Mouse (Mus musculus) CH12.LX (cell line): Measurements from ENCODE around the gene Ssr3. TPM values are rescaled to one million over a fixed set of nuclear protein-coding genes. Genes with fewer than 3 reads are reported as not detected.

ENCODE experiments used
- DNase-seq: peaks from one replicate; pipeline ENCODE4 v3.0.0-alpha.2; 2013; ENCODE audit errors: extremely low read depth
- H3K27ac ChIP-seq: 2 replicates; pipeline ENCODE4 v1.5.1; 2012; ENCODE audit warnings: low read depth, mild to moderate bottlenecking, control low read depth, moderate library complexity; ENCODE audit not compliant: insufficient read depth
- H3K27me3 ChIP-seq: replicated peaks from 2 replicates; pipeline ENCODE3; 2012; ENCODE audit warnings: inconsistent platforms
- H3K36me3 ChIP-seq, 2 experiments: replicated peaks in 1 of 2; 2 replicates each; pipeline versions ENCODE3 to v1.6.1; 2012; ENCODE audit warnings: inconsistent platforms in 1 of 2, low read length in 1 of 2, mild to moderate bottlenecking in 1 of 2, mixed read lengths in 1 of 2, moderate library complexity in 1 of 2; ENCODE audit not compliant: control insufficient read depth in 1 of 2, insufficient read depth in 1 of 2
- H3K4me1 ChIP-seq, 2 experiments: 2 replicates each; pipeline ENCODE4 v1.6.1; 2012; ENCODE audit warnings: inconsistent platforms in 1 of 2, moderate library complexity in 1 of 2; ENCODE audit not compliant: insufficient read depth in 2 of 2, control insufficient read depth in 1 of 2
- H3K4me2 ChIP-seq: 2 replicates; pipeline ENCODE4 v1.6.1; 2012; ENCODE audit warnings: low read depth, mild to moderate bottlenecking, control low read depth; ENCODE audit not compliant: poor library complexity, insufficient read depth, severe bottlenecking
- H3K4me3 ChIP-seq, 3 experiments: fragments of 150-350 bp in 1 of 3; sonication (generic) in 1 of 3; replicated peaks in 1 of 3; 2 replicates each; pipeline versions ENCODE3 to v1.5.1; 2011 to 2012; ENCODE audit warnings: low read depth in 2 of 3, low read length in 2 of 3, mild to moderate bottlenecking in 2 of 3, moderate library complexity in 2 of 3, control low read depth in 1 of 3, improper control_type of control experiment in 1 of 3, inconsistent platforms in 1 of 3, mixed read lengths in 1 of 3; ENCODE audit not compliant: poor library complexity in 1 of 3
- H3K79me2 ChIP-seq: replicated peaks from 2 replicates; pipeline ENCODE4 v1.6.1; 2012; ENCODE audit warnings: mild to moderate bottlenecking, moderate library complexity; ENCODE audit not compliant: control insufficient read depth, poor library complexity, insufficient read depth, severe bottlenecking; ENCODE audit errors: extremely low read depth
- H3K9ac ChIP-seq: 2 replicates; pipeline ENCODE4 v1.6.1; 2012; ENCODE audit warnings: low read depth, mild to moderate bottlenecking, control low read depth, moderate library complexity; ENCODE audit not compliant: insufficient read depth
- H3K9me3 ChIP-seq: replicated peaks from 2 replicates; pipeline ENCODE3; 2012; ENCODE audit warnings: low read length, inconsistent platforms, mixed read lengths
- CHD1 ChIP-seq: IDR thresholded peaks from 2 replicates; pipeline ENCODE4 v1.6.1; 2012; ENCODE audit warnings: low read depth, low read length, improper control_type of control experiment, inconsistent platforms
- CHD2 ChIP-seq: IDR thresholded peaks from 2 replicates; pipeline ENCODE4 v1.6.1; 2011; ENCODE audit warnings: low read length, improper control_type of control experiment
- HCFC1 ChIP-seq: IDR thresholded peaks from 2 replicates; pipeline ENCODE4 v1.6.1; 2012; ENCODE audit warnings: low read depth, mild to moderate bottlenecking, inconsistent platforms, low read length, improper control_type of control experiment
- IRF4 ChIP-seq: IDR thresholded peaks from 2 replicates; pipeline ENCODE4 v1.6.1; 2014; ENCODE audit warnings: low read depth, mild to moderate bottlenecking, inconsistent platforms, low read length, improper control_type of control experiment
- JUN ChIP-seq: IDR thresholded peaks from 2 replicates; pipeline ENCODE4 v1.6.1; 2011; ENCODE audit warnings: low read depth, mild to moderate bottlenecking, low read length, improper control_type of control experiment, moderate library complexity; ENCODE audit not compliant: insufficient read depth
- JUND ChIP-seq: conservative IDR thresholded peaks from 2 replicates; pipeline ENCODE4 v1.6.1; 2011; ENCODE audit warnings: low read depth, low read length, improper control_type of control experiment
- MAZ ChIP-seq: IDR thresholded peaks from 2 replicates; pipeline ENCODE4 v1.6.1; 2012; ENCODE audit warnings: low read depth, mild to moderate bottlenecking, inconsistent platforms, low read length, improper control_type of control experiment, moderate library complexity
- MEF2A ChIP-seq: IDR thresholded peaks from 2 replicates; pipeline ENCODE4 v1.6.1; 2014; ENCODE audit warnings: low read depth, mild to moderate bottlenecking, inconsistent platforms, low read length, improper control_type of control experiment, borderline replicate concordance
- NELFE ChIP-seq: IDR thresholded peaks from 2 replicates; pipeline ENCODE4 v1.6.1; 2011; ENCODE audit warnings: low read depth, low read length, improper control_type of control experiment
- NRF1 ChIP-seq: IDR thresholded peaks from 2 replicates; pipeline ENCODE4 v1.6.1; 2014; ENCODE audit warnings: low read depth, mild to moderate bottlenecking, inconsistent platforms, low read length, improper control_type of control experiment, moderate library complexity
- PAX5 ChIP-seq: IDR thresholded peaks from 2 replicates; pipeline ENCODE4 v1.6.1; 2012; ENCODE audit warnings: low read length, inconsistent platforms, mixed read lengths
- POLR2AphosphoS2 ChIP-seq: IDR thresholded peaks from 2 replicates; pipeline ENCODE4 v1.6.1; 2011; ENCODE audit warnings: low read depth, low read length, improper control_type of control experiment
- RAD21 ChIP-seq: IDR thresholded peaks from 2 replicates; pipeline ENCODE4 v1.6.1; 2011; ENCODE audit warnings: low read depth, mild to moderate bottlenecking, low read length, improper control_type of control experiment, moderate library complexity
- SIN3A ChIP-seq: IDR thresholded peaks from 2 replicates; pipeline ENCODE4 v1.6.1; 2012; ENCODE audit warnings: low read length, improper control_type of control experiment, inconsistent platforms
- SMC3 ChIP-seq: IDR thresholded peaks from 2 replicates; pipeline ENCODE4 v1.6.1; 2011; ENCODE audit warnings: low read depth, low read length, improper control_type of control experiment
- TCF12 ChIP-seq: IDR thresholded peaks from 2 replicates; pipeline ENCODE4 v1.6.1; 2014; ENCODE audit warnings: low read depth, mild to moderate bottlenecking, inconsistent platforms, low read length, improper control_type of control experiment
- UBTF ChIP-seq: IDR thresholded peaks from 2 replicates; pipeline ENCODE4 v1.6.1; 2012; ENCODE audit warnings: low read depth, mild to moderate bottlenecking, inconsistent platforms, low read length, improper control_type of control experiment, moderate library complexity
- USF2 ChIP-seq: conservative IDR thresholded peaks from 2 replicates; pipeline ENCODE4 v1.6.1; 2011; ENCODE audit warnings: low read depth, low read length, improper control_type of control experiment
- ZC3H11A ChIP-seq: IDR thresholded peaks from 2 replicates; pipeline ENCODE4 v1.6.1; 2012; ENCODE audit warnings: low read depth, mild to moderate bottlenecking, inconsistent platforms, low read length, improper control_type of control experiment
- ZKSCAN1 ChIP-seq: IDR thresholded peaks from 2 replicates; pipeline ENCODE4 v1.6.1; 2012; ENCODE audit warnings: low read depth, inconsistent platforms, low read length, improper control_type of control experiment, borderline replicate concordance
- ZMIZ1 ChIP-seq: IDR thresholded peaks from 2 replicates; pipeline ENCODE4 v1.6.1; 2012; ENCODE audit warnings: low read depth, mild to moderate bottlenecking, inconsistent platforms, low read length, improper control_type of control experiment
- ZNF384 ChIP-seq: IDR thresholded peaks from 2 replicates; pipeline ENCODE4 v1.6.1; 2012; ENCODE audit warnings: low read depth, low read length, improper control_type of control experiment, inconsistent platforms
- dilution Hi-C: fragments of 300-500 bp; cut with MboI; formaldehyde crosslinking; loops from 2 replicates; pipeline ENCODE4 v1.14.3; 2020; ENCODE audit warnings: low sequenced_read_pairs; ENCODE audit not compliant: extremely low pct_unique_long_range_greater_than_20kb, extremely low pct_ligation_motif_present
- in situ Hi-C: fragments of 300-500 bp; cut with MboI; formaldehyde crosslinking; loops from 3 replicates; pipeline ENCODE4 v1.14.3; 2019; ENCODE audit warnings: low sequenced_read_pairs, low pct_ligation_motif_present, low pct_unique_long_range_greater_than_20kb, mixed read lengths
- polyA plus RNA-seq: library from polyadenylated mRNA; unstranded; fragments of >175 nt; gene quantifications from 2 replicates; pipeline ENCODE4 v1.2.1, GENCODE M21; 2012; ENCODE audit warnings: low read depth; ENCODE audit not compliant: insufficient read length
- total RNA-seq, 2 experiments: library from RNA; depleted of rRNA; stranded (reverse); fragments of 300-350 nt in 1 of 2; fragments of >200 nt in 1 of 2; gene quantifications; 2 replicates each; pipeline ENCODE4 v1.2.3; 2012 to 2014

Ssr3 gene
- total and polyA plus RNA-seq, 3 experiments = 118 to 222 (median 165) TPM

- Histone ChIP-seq H3K79me2 (no peaks in the 10 kb centered on the region), H3K9ac (no peak overlapping the region), H3K4me1 (no peaks in the 10 kb centered on the region), H3K4me3 (no peak overlapping the region), H3K9me3 (no peaks in the 10 kb centered on the region), H3K4me2 (no peak overlapping the region), H3K36me3 (peaks cover 37 to 67% of the 10 kb centered on the region in 2 experiments), H3K27ac (no peak overlapping the region), H3K27me3 (no peaks in the 10 kb centered on the region)
- no peak for DNase-seq
- TF ChIP-seq RAD21 (no peak), UBTF (no peak), JUND (no peak), HCFC1 (no peak), NELFE (no peak), MEF2A (no peak), TCF12 (no peak), ZMIZ1 (no peak)
- dilution Hi-C loops (no loop called here), in situ Hi-C loops (loop anchor here (25.0 kb wide), 1 partner anchor 571 kb away; no protein-coding TSS in a partner anchor)
Measured at GRCm38 (mm10) chr3:65365921-65366710, 26.3 kb downstream of the Ssr3 start.

DNA sequence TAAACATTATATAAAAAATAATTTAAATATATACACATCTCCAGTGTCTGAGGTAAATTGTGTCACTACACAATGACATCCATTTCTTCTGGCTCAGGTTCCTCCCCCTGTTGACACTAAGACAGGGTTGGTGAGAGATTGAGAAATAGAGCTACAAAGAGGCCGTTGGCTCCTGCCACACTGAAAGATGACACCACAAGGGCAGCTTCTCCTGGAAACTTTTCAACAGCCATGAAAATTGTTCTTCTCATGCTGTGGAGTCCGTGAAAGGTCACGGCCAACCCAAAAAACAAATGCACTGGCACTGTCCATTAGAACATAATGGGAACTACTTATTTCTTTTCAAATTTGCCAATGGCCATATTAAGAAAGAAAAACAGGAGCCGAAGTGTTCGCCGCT lies 27.2 kb downstream of the Ssr3 start:
- Histone ChIP-seq H3K27me3 (no peaks in the 10 kb centered on the region), H3K4me1 (peaks cover 0 to 3% of the 10 kb centered on the region in 2 experiments; a peak in 1 of 4 replicates), H3K9me3 (no peaks in the 10 kb centered on the region), H3K4me3 (no peak overlapping the region), H3K9ac (no peak overlapping the region), H3K36me3 (peaks cover 34 to 58% of the 10 kb centered on the region in 2 experiments), H3K79me2 (no peaks in the 10 kb centered on the region), H3K4me2 (no peak overlapping the region), H3K27ac (no peak overlapping the region)
- in situ Hi-C loops (loop anchor here (25.0 kb wide), 1 partner anchor 572 kb away; no protein-coding TSS in a partner anchor), dilution Hi-C loops (no loop called here)
- TF ChIP-seq NRF1 (no peak), JUN (no peak), USF2 (no peak), RAD21 (no peak), CHD1 (no peak), MEF2A (no peak), POLR2AphosphoS2 (no peak), IRF4 (no peak), ZC3H11A (no peak), ZMIZ1 (no peak), ZNF384 (no peak), JUND (no peak), NELFE (no peak), CHD2 (no peak), SMC3 (no peak), HCFC1 (no peak), ZKSCAN1 (no peak), PAX5 (no peak), SIN3A (no peak), MAZ (no peak)
- no peak for DNase-seq
